Mouse (Mus musculus): ENCODE results near the gene Atg101.

Gene Atg101

DNA sequence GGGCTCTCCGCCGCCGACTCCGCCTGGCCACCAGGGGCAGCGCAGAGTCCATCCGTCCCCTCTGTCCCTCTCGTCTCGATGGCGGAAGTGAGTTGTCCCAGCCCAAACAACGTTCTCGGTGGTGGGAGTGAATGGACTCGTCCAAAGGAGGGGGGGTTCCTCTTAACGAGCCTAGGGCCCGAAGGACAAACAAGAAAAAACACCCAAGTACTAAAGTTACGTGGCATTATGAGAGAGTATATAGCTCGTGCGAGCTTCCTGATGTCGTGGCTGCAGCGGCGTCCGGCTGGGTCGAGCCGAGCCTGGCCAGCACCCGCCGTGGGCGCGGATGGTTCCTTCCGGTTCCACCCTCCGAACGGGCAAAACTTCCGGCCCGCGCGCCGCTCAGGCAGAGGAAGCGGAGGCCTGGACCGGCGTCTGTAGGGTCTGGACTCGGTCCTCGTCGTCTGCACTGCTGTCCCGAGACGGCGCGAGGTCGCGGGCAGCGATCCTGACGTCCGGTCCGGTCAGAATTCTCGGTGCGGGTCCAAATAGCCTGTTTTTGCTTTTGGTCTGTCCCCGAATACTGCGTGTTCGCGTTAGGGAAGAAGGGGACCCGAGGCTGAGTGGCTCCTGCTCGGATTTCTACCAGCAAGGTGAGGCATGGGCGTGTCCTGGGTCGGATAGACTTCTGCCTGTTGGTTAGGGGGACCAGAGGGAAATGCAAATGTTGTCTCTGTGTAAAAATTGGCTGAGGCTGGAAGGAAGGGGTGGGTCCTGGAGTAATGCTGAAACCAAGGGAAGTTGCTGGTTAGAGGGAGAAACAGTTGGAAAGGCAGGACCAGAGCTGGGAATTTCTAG, at the start of gene Atg101:
TSS of gene Atg101 (plus strand) at position 362 of the 840 bp plus-strand sequence.
- peak; percentile 92 to 98 for DNase-seq (ENCODE audit: inconsistent age in 2 of 2, low spot score in 1 of 2)

DNA sequence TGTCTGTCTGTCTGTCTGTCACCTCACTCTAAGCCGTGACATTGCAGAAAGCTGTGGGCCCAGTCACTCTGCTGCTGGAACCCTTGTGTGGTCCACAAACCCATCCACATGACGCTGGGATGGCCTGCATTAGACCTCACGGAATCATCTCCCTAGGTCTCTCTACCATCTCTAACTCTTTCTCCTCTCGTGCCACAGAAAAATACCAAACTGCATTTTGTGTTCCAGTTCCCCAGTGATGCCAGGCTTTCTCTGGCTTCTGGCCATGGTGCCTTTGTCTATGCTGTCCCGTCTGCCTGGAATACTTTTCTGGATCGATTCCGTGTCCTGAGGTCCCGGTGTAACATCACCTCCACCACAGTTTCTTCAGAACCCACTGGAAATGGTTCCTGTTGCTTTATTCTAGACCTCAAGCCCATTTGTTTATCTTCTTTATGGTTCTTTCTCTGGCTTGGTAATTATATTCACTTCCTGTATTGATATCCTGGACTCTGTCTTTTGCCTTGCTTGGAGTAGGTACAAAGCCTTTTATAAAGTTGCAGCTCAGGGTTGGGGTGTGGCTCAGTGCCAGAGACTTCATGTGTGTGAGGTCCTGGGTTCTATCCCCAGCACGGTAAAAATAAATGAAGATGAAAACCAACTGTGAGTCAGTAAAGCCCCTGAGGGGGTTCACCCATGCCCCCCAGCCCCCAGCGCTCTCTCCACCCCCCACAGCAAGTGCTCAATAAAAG, 49.3 kb upstream of the Atg101 start:
- no peak for DNase-seq (ENCODE audit: inconsistent age in 2 of 2, low spot score in 1 of 2)

DNA sequence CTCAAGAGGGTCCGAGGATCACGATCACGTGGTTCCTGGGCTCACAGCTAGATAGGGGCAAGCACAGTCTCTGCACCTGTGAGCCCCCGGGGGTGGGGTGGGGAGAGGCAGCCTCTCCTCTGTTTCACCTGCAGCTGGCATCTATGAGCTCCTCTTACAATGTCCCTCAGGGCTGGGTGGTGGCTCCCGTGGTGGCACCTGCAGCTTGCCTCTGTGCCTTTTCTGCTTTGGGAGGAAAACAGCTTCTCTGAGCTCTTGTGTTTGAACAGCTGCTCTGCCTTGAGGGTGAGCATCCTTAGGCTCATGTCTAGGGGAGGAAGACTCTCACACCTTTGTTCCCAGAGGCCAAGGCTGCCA, 48.8 kb upstream of the Atg101 start:
- no peak for DNase-seq (ENCODE audit: inconsistent age in 2 of 2, low spot score in 1 of 2)

DNA sequence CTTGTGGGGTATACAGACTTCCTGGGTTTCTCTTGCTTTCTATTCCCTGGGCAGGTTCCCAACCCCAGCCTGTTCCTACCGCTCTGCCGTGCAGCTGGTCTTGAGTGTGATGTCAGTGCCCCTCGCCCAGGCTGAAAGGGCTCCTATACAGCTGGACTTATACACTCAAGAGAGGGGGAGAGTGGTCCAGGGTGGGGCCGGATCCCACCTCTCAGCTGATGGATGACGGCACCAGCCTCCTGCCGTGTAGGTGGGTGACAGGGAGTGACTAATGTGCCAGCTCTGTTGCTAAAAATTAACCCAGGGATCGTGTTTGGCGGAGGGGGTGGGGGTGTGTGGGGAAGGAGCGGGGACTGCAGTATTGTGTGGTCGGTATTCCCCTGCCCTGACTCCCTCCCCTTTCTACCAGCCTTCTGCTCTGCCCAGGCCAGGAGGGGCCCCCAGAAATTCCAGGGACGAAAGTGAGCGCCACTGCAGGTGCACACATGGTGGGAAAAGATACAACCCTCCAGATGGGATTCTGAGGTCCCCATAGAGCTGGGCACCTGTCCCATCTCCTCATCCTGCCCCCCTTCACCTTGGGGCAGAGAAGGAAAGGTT, 48.2 kb upstream of the Atg101 start:
- no peak for DNase-seq (ENCODE audit: inconsistent age in 2 of 2, low spot score in 1 of 2)

DNA sequence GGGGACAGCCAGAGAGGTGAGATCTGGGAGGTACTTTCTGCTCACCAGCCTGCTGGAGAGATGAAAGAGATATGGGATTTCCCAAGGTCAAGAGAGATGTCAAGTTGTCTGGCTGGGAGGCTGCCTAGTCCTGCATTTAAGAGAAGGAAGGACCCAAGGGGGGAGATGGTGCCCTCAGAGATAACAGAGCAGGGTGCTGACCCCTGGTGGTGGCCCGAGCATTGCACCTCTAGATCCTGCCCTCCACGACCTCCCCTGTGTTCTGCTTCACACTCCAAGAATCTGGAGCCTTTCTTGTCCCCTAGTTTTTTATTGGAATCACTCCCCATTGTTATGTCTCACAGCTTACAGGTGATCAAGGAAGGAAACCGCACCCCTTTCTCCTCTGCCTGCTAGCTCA, 47.2 kb upstream of the Atg101 start:
- DNase-seq (ENCODE audit: inconsistent age in 2 of 2, low spot score in 1 of 2) = peak; percentile 75 to 92

DNA sequence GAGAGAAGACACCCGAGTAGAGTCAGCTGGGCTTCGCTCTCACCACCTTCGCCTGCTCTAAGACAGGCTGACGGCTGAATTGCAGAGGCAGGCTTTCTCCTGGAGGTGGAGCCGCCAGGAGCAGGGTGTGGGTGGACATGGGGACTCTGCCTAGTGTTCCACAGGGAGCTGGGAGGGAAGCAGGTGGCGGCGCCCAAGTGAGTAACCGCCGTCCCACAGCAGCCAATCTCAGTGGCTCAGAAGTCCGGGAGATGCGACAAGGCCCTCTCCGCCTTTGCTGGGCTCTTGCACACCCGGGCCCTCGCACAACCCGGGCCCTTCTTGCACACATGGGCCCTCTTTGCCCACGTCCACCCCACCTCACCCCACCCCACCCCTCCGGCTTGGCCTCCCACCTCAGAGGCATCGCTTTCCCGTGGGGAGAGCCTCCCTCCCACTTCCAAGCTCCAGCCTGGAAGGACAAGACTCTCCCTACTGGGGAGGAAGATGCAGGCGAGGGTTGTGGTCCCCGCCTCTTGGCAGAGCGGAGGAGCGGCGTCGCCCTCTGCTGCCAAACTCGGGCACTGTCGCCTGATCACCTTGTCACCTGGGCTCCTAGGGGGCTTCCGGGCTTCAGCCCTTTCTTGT, 45.1 kb upstream of the Atg101 start:
- DNase-seq (ENCODE audit: inconsistent age in 2 of 2, low spot score in 1 of 2) = peak; percentile 58 to 79

DNA sequence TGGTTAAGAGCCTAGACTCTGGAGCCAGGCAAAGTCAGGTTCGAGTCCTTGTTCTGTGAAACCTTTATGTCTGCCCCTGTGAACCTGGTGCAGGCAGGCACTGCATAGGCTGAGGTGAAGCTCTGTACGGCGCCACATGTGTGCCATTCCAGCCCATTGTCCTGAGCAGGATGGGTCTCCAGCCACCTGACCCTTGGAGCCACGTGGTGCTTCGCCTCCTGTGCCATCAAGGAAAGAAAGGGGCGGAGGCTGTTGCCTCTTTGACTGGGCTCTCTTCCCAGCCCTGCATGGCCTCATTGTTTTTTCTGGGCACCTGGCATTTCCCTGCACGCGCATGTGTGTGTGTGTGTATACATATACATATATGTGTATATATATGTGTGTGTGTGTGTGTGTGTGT, 44.3 kb upstream of the Atg101 start:
- DNase-seq (ENCODE audit: inconsistent age in 2 of 2, low spot score in 1 of 2) = no peak

DNA sequence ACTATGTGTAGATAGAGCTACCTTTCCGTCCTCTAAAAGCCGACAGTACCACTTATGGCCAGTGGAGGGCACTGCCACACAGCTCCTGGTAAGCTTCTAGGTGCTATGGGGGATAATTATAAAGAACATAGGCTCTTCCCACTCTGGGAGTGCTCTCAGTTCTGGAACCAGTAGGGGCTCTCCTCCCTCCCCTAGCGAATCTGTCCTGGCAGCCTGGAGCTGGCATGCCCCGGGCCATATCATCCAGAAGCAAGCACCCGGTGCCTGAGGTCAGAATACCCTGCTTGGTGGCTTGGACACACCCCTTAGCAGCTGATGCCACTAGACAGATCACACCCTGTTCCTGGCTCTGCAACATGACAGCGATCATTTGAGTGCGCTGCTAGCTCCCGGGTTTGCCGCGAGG, 43.3 kb upstream of the Atg101 start:
- peak; percentile 89 to 97 for DNase-seq (ENCODE audit: inconsistent age in 2 of 2, low spot score in 1 of 2)

DNA sequence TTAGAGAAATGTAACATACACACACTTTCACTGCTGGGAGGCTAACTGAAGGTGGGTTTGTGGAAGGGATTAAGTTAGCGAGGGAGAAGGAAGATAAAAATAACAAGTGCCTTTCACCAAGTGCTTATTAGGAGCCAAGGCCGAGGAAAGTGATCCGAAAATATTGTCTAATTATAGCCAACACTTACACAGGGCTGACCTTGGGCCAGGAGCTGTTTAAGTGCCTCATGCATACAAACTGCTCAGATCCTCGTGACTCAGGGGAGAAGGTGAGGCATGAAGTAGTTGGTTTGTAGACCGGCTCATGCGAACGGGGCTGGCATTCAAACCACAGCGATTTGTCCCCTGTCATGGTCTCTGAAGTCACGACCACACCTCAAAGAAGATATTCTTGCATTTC, 42.8 kb upstream of the Atg101 start:
- DNase-seq (ENCODE audit: inconsistent age in 2 of 2, low spot score in 1 of 2) = no peak

DNA sequence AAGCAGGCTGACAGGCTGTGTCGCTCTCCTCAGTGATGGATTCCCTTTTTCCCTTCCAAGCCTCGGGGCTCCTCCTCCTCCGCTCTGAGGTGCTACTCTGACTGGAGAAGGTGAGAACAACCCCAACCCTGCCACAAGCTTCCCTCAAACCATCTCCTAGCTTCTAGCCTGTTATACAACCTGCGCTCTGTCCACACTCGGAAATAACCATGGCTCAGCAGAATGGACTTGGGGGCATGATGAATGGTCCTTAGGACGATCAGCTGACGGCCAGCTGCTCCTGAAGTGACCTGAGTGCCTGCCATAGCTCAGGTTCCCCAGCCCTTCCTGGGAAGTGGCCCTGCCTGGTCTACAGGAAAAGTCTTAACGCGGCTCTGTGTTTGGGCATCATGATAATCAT, 42.2 kb upstream of the Atg101 start:
- DNase-seq (ENCODE audit: inconsistent age in 2 of 2, low spot score in 1 of 2) = no peak

DNA sequence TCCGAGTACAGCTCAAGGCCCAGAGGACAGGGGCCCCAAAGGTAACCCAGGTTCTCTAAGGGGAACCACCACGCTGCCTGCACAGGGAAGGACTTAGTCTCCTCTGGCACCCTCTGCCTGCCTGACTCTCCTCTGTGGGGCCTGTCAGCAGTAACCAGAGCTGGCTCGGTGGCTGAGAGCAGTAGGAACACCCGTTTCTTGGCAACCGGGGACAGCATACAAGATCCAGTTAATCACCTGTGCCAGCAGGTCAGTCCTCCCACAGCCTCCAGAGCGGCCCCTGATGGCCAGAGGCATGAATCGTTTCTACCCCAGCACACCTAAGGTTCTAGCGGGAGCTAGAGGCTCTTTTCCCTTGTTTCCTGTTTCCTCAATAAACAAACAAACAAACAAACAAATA, 41.4 kb upstream of the Atg101 start:
- DNase-seq (ENCODE audit: inconsistent age in 2 of 2, low spot score in 1 of 2) = peak in 1 of 2 experiments; percentile 50

DNA sequence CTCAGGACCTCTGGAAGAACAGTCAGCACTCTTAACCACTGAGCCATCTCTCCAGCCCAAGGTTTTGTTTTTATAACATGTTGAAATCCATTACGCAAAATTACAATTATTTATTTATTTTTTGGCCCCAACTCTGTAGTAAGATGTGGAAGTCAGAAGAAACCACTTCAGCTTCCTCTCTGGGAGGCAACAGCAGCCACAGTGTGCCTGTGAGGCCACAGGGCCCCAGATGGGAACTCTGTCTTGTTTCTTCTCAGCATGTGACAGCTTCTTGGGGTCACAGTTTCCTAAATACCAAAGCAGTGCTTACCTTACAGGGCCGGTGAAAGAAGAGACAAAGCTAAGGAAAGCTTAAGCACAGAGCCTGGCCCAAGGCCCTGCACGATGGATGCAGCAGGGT, 40.1 kb upstream of the Atg101 start:
- no peak for DNase-seq (ENCODE audit: inconsistent age in 2 of 2, low spot score in 1 of 2)

DNA sequence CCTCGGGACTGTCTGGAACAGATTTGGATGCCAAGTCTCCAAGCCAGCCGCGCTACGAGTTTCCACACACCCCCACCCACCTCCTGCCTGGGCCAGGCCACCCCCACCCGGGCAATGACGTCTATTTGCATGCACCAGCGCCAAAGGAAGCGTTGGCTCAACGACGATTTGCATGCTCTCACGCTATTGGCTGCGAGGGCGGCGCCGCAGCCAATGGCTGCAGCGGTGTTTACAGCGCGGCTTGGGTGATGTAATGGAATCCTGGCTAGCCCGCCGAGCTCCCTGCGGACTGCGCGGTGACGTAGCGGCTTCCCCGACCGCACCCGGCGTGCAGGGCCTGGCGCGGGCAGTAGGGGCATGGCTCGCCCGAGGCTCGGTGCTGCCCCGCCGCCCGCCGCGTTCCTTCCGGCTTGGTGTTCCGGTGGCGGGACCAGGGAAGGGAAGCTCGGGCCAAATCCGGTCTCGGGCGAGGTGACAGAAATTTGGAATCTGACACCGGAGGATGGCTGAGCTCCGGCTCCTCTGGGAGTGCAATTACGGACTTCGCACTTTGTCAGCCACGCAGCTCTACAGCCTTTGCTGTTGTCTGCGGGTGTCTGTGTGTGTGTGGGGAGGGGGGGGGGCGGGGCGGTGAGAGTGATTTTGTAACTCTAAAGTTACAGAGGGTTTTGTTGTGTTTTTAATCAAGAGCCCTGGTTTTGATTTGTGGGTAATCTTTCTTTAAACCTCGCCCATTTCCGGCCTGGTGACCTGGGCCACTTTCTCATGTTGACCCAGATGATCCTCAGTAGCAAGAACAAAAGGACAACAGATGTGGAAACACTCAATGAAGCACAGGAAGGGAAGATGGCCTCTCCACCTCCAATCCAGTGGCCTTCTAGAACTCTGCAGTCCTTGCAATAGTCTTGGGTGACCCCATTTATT, 37.6 kb upstream of the Atg101 start:
- peak; percentile 98 to 99 for DNase-seq (ENCODE audit: inconsistent age in 2 of 2, low spot score in 1 of 2)

DNA sequence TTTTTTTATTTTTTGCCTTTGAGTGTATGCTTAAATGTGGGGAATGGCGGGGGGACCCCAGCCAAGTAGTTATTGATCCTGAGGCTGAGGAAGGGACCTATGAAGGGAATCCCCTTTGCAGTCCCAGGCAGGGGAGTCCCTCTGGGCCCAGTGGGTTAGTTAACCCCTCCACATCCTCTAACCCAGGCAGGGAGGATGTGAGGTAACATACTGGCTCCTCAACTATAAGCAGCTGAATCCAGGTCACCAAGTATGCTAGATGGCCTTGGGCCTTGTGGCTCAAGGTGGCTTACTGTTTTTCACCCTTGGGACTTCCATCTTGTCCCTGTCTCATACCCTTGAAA, 36.9 kb upstream of the Atg101 start:
- peak in 1 of 2 experiments; percentile 68 for DNase-seq (ENCODE audit: inconsistent age in 2 of 2, low spot score in 1 of 2)

DNA sequence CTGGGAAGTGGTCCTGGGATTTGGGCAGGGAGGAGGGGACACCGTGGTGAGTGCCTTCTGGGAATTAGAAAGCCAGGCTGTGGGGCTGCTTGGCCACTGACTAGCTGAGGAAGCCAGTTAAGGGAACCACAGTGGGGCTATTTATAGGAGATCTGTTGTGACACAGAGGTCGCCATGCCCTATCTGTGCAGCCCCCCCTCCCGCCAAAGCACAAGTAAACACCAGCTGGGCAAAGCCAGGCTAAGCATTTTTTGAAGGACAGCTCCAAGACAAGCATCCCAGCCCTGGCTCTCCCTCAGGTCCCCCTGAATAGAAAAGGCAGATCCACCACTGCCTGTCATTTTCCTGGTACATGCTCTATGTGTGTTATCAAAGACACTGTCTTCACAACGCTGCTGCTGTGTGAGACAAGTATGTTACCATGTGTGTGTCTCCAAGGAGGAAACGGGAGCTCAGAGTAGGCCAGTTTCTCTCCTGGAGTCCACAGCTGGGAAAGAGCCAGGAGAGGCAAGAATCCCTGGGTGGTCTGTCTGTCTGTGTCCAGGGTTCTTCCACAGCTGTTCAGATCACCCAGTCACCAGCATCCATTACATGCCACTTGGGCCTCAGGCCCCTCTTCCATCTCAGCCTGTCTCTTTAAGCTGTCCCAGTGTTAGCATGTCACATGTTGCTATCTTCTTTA, 35.9 kb upstream of the Atg101 start:
- no peak for DNase-seq (ENCODE audit: inconsistent age in 2 of 2, low spot score in 1 of 2)

DNA sequence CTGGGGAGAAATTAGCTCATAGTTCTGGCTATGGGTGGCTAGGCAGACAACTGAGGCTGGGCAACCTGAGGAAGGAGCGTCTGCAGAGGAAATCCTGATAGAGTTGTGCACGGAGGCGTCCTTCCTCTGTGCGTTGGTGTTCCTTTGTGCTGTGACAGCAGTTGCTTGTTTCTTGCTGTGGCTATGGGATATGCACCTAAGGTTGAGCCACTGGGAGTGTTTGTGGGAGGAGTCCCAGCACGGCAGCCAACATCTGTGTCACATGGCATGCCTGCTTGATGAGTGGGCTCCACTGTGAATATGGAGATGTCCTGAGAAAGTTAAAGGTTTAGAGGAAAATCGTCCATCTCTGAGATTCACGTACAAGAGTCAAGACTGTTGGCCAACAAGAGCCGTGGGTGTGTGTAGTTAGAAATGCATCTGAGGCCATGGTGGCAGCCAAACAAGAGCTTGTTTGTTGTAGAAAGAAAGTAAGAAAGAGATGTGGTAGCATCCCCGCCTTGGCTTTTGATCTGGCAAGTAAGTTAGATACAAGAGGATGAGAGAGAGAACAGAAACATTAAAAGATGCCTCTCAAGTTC, 33.8 kb upstream of the Atg101 start:
- no peak for DNase-seq (ENCODE audit: inconsistent age in 2 of 2, low spot score in 1 of 2)

DNA sequence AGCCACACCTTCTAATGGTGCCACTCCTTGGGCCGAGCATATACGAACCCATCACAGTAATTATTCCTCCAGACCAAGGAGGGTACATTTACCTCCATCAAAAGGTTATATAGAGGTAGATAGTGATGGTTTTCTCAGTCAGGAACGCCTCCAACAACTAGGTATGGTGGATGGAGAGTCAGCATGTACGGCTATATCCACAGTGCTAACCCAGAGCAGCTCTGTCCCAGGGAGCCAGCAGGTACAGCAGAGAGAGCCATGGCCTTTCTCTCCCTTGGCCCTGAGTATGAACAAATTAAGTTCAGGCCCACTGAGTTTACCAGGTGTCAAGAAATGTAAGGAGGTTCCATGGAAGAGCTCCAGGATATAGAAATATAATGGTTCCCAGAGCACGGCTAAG, 32.1 kb upstream of the Atg101 start:
- no peak for DNase-seq (ENCODE audit: inconsistent age in 2 of 2, low spot score in 1 of 2)

DNA sequence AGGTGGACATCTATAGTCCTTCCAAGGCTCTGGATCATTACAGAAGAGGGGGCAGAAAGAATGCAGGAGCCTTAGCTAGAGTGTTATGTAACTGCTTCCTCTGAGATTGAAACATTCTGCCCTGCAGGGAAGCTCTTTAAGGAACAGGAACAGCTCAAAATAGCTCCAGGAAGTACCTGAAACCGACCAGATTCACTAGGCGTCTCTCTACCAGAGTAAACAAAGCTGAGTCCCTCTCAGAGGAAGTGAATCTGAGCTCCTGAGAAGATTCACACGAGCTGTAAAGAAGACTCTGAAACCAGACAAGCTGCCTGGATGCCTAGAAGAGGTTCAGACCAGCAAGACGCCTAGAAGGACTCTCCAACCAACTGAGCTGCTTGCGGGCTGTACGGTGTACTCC, 31.5 kb upstream of the Atg101 start:
- DNase-seq (ENCODE audit: inconsistent age in 2 of 2, low spot score in 1 of 2) = no peak

DNA sequence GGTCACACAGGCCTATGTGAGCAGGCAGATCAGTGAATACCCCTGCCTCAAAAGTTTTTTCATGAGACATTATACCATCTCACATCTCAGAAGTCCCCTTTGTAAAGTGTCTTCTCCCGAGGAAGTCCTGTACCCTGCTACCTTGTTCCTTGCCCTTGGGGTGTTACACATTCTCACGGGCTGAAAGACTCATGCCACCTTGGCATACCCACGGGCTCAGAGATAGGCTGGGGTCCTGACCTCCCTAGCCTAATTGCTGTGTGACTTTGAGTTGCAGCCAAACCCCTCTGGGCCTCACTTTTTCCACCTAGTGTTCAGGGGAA, 30.5 kb upstream of the Atg101 start:
- no peak for DNase-seq (ENCODE audit: inconsistent age in 2 of 2, low spot score in 1 of 2)
